Mouse (Mus musculus) intestine, embryonic 14.5 days (tissue): Measurements from ENCODE around the gene Cdh3. TPM values are rescaled to one million over a fixed set of nuclear protein-coding genes. Genes with fewer than 3 reads are reported as not detected.

Experiments used
- ATAC-seq: fragments of 200-750 bp; cut with Nextera tagmentation; replicated peaks from 2 replicates; pipeline ENCODE4 v1.8.0; 2017; ENCODE audit warnings: low read depth, moderate number of reproducible peaks, moderate TSS enrichment, moderate library complexity; ENCODE audit not compliant: low FRiP score, low TSS enrichment
- DNase-seq: peaks from one replicate; pipeline ENCODE4 v3.0.0-alpha.2; 2018; ENCODE audit warnings: low spot score
- H3K27ac ChIP-seq: fragments of 300-500 bp; sonication (generic); 2 replicates; pipeline ENCODE4 v1.5.1; 2014; ENCODE audit warnings: low read depth, mild to moderate bottlenecking, control low read depth
- H3K27me3 ChIP-seq: fragments of 300-500 bp; sonication (generic); replicated peaks from 2 replicates; pipeline ENCODE4 v1.6.1; 2014; ENCODE audit warnings: low read length, control low read depth; ENCODE audit not compliant: control insufficient read depth, insufficient read depth
- H3K36me3 ChIP-seq: fragments of 300-500 bp; sonication (generic); 2 replicates; pipeline ENCODE4 v1.6.1; 2014; ENCODE audit warnings: low read length, control low read depth; ENCODE audit not compliant: control insufficient read depth, insufficient read depth
- H3K4me1 ChIP-seq: fragments of 300-500 bp; sonication (generic); replicated peaks from 2 replicates; pipeline ENCODE4 v1.6.1; 2014; ENCODE audit warnings: low read length, control low read depth, mixed read lengths; ENCODE audit not compliant: control insufficient read depth, insufficient read depth
- H3K4me2 ChIP-seq: fragments of 300-500 bp; sonication (generic); 2 replicates; pipeline ENCODE4 v1.6.1; 2014; ENCODE audit warnings: low read length
- H3K4me3 ChIP-seq: fragments of 300-500 bp; sonication (generic); 2 replicates; pipeline ENCODE4 v1.5.1; 2014; ENCODE audit warnings: low read depth, low read length, control low read depth, mixed read lengths
- H3K9ac ChIP-seq: fragments of 300-500 bp; sonication (generic); 2 replicates; pipeline ENCODE4 v1.6.1; 2014; ENCODE audit warnings: mild to moderate bottlenecking, low read length
- H3K9me3 ChIP-seq: fragments of 300-500 bp; sonication (generic); 2 replicates; pipeline ENCODE4 v1.6.1; 2016; ENCODE audit warnings: low read length, control low read depth; ENCODE audit not compliant: control insufficient read depth
- WGBS: fragments of 180-500 bp; shearing (Covaris S2); extraction: QIAGEN DNeasy Blood & Tissue Kit; methylation state at CpG from one replicate; pipeline ENCODE4 v1.1.7; 2014; 5-methylcytosine and 5-hydroxymethylcytosine counted together
- polyA plus RNA-seq: library from polyadenylated mRNA; unstranded; fragments of >200 nt; fragmentation: Nextera tagmentation; extraction: Ambion mirVana; gene quantifications from 2 replicates; pipeline ENCODE4 v1.2.1, GENCODE M21; 2014

Gene Cdh3
- polyA plus RNA-seq, 1 experiment from 2014 or later: 16.1 TPM

- peak; percentile 68 for DNase-seq
- H3K9me3 ChIP-seq: no peaks in the 10 kb centered on the region
Measured at GRCm38 (mm10) chr8:106530566-106530965, 19.9 kb downstream of the Cdh3 start.

GRCm38 (mm10) chr8:106533709-106534108, 23.0 kb downstream of the Cdh3 start:
- no peak overlapping the region for H3K4me2 ChIP-seq
- H3K4me3 ChIP-seq: no peak overlapping the region
- ATAC-seq: no peak
- peaks cover 19% of the 10 kb centered on the region for H3K36me3 ChIP-seq
- no peak overlapping the region for H3K27ac ChIP-seq
- H3K27me3 ChIP-seq: no peaks in the 10 kb centered on the region
- H3K9me3 ChIP-seq: no peaks in the 10 kb centered on the region
- no peak for DNase-seq
- H3K4me1 ChIP-seq: no peaks in the 10 kb centered on the region
- 81% methylated on average over 7 of the region's 7 CpGs for WGBS
- no peak overlapping the region for H3K9ac ChIP-seq

More at GRCm38 (mm10) chr8:106530566-106530965, 19.9 kb downstream of the Cdh3 start:
- WGBS: 82% methylated on average over 4 of the region's 4 CpGs
- no peak overlapping the region for H3K27ac ChIP-seq
- H3K4me3 ChIP-seq: no peak overlapping the region
- H3K36me3 ChIP-seq: no peaks in the 10 kb centered on the region
- no peak overlapping the region for H3K9ac ChIP-seq
- ATAC-seq: no peak
- H3K4me1 ChIP-seq: 0 out of 2 replicates have a peak, but pooled peaks cover 4% of the 10 kb centered on the region
- H3K27me3 ChIP-seq: no peaks in the 10 kb centered on the region
- H3K4me2 ChIP-seq: no peak overlapping the region

- Histone ChIP-seq H3K9me3 (no peaks in the 10 kb centered on the region), H3K27ac (no peak overlapping the region), H3K27me3 (no peaks in the 10 kb centered on the region), H3K36me3 (peaks cover 26% of the 10 kb centered on the region), H3K4me1 (no peaks in the 10 kb centered on the region), H3K4me2 (no peak overlapping the region), H3K4me3 (no peak overlapping the region), H3K9ac (no peak overlapping the region)
- ATAC-seq (no peak), DNase-seq (peak; percentile 81)
- WGBS: 49% methylated on average over 6 of the region's 6 CpGs
Measured at GRCm38 (mm10) chr8:106534449-106534848, 23.8 kb downstream of the Cdh3 start.

- H3K4me3 ChIP-seq: no peak overlapping the region
- no peak overlapping the region for H3K4me2 ChIP-seq
- no peak overlapping the region for H3K9ac ChIP-seq
- H3K36me3 ChIP-seq: peaks cover 36% of the 10 kb centered on the region
- no peaks in the 10 kb centered on the region for H3K4me1 ChIP-seq
- no peak overlapping the region for H3K27ac ChIP-seq
- DNase-seq (no peak), ATAC-seq (no peak)
- no peaks in the 10 kb centered on the region for H3K27me3 ChIP-seq
- H3K9me3 ChIP-seq: no peaks in the 10 kb centered on the region
- WGBS: 74% methylated on average over 4 of the region's 4 CpGs
Measured at GRCm38 (mm10) chr8:106535448-106535847, 24.8 kb downstream of the Cdh3 start.

GRCm38 (mm10) chr8:106539193-106539592, 28.5 kb downstream of the Cdh3 start:
- WGBS: 70% methylated on average over 5 of the region's 5 CpGs
- H3K4me3 ChIP-seq: no peak overlapping the region
- H3K9ac ChIP-seq: no peak overlapping the region
- no peak for ATAC-seq
- H3K36me3 ChIP-seq: peaks cover 57% of the 10 kb centered on the region
- DNase-seq: no peak
- H3K27ac ChIP-seq: no peak overlapping the region
- H3K27me3 ChIP-seq: no peaks in the 10 kb centered on the region
- no peaks in the 10 kb centered on the region for H3K4me1 ChIP-seq
- H3K4me2 ChIP-seq: no peak overlapping the region
- no peaks in the 10 kb centered on the region for H3K9me3 ChIP-seq

GRCm38 (mm10) chr8:106541002-106541401, 30.3 kb downstream of the Cdh3 start:
- Histone ChIP-seq H3K27ac (no peak overlapping the region), H3K27me3 (no peaks in the 10 kb centered on the region), H3K4me3 (no peak overlapping the region), H3K4me2 (no peak overlapping the region), H3K4me1 (no peaks in the 10 kb centered on the region), H3K9me3 (no peaks in the 10 kb centered on the region), H3K36me3 (peaks cover 75% of the 10 kb centered on the region), H3K9ac (no peak overlapping the region)
- WGBS: 83% methylated on average over 11 of the region's 11 CpGs
- ATAC-seq (no peak), DNase-seq (no peak)

GRCm38 (mm10) chr8:106543043-106543442, 32.4 kb downstream of the Cdh3 start:
- 85% methylated on average over 8 of the region's 8 CpGs for WGBS
- H3K36me3 ChIP-seq: peaks cover 83% of the 10 kb centered on the region
- no peaks in the 10 kb centered on the region for H3K27me3 ChIP-seq
- no peak overlapping the region for H3K4me2 ChIP-seq
- H3K9ac ChIP-seq: no peak overlapping the region
- DNase-seq: no peak
- H3K9me3 ChIP-seq: no peaks in the 10 kb centered on the region
- no peak overlapping the region for H3K4me3 ChIP-seq
- ATAC-seq: no peak
- no peak overlapping the region for H3K27ac ChIP-seq
- no peaks in the 10 kb centered on the region for H3K4me1 ChIP-seq

GRCm38 (mm10) chr8:106545149-106545548, 34.5 kb downstream of the Cdh3 start:
- Histone ChIP-seq H3K4me2 (no peak overlapping the region), H3K36me3 (peaks cover 76% of the 10 kb centered on the region), H3K4me1 (no peaks in the 10 kb centered on the region), H3K27ac (no peak overlapping the region), H3K9me3 (no peaks in the 10 kb centered on the region), H3K27me3 (no peaks in the 10 kb centered on the region), H3K9ac (no peak overlapping the region), H3K4me3 (no peak overlapping the region)
- DNase-seq (no peak), ATAC-seq (no peak)
- 91% methylated on average over 2 of the region's 2 CpGs for WGBS

GRCm38 (mm10) chr8:106546746-106547145, 36.1 kb downstream of the Cdh3 start:
- DNase-seq (no peak), ATAC-seq (no peak)
- no peaks in the 10 kb centered on the region for H3K9me3 ChIP-seq
- no peak overlapping the region for H3K27ac ChIP-seq
- H3K4me3 ChIP-seq: no peak overlapping the region
- peaks cover 64% of the 10 kb centered on the region for H3K36me3 ChIP-seq
- H3K4me1 ChIP-seq: no peaks in the 10 kb centered on the region
- 86% methylated on average over 7 of the region's 7 CpGs for WGBS
- H3K4me2 ChIP-seq: no peak overlapping the region
- H3K27me3 ChIP-seq: no peaks in the 10 kb centered on the region
- no peak overlapping the region for H3K9ac ChIP-seq
